Mouse (Mus musculus) R1 (cell line): Measurements from ENCODE around the gene Lcn5.
"Not testable (repeated sequence)": the region's sequence is repeated elsewhere in the genome, so short reads cannot be mapped to it uniquely, and the experiment has no call there.

ENCODE experiments used
- DNase-seq: peaks from one replicate; pipeline ENCODE4 v3.0.0-alpha.2; 2018; ENCODE audit warnings: low read depth, low spot score

Gene Lcn5

GRCm38 (mm10) chr2:25676486-25676885 is 18.7 kb downstream of the Lcn5 start, which contains the start of gene Lcn6:
Gene Lcn6, plus strand, starts transcription at chr2:25676786.
- no peak for DNase-seq

GRCm38 (mm10) chr2:25679559-25679958 is 21.8 kb downstream of the Lcn5 start:
- DNase-seq: no peak

- no peak for DNase-seq
Measured at GRCm38 (mm10) chr2:25682426-25682825, 24.7 kb downstream of the Lcn5 start, which contains the start of gene Lcn10. Gene Lcn10, plus strand, starts transcription at chr2:25682726.

- peak; percentile 68 for DNase-seq
Measured at GRCm38 (mm10) chr2:25686941-25687340, 29.2 kb downstream of the Lcn5 start.

GRCm38 (mm10) chr2:25694605-25695004 is 36.9 kb downstream of the Lcn5 start:
- DNase-seq: peak; percentile 89

GRCm38 (mm10) chr2:25696951-25697350 is 39.2 kb downstream of the Lcn5 start:
- no peak for DNase-seq

GRCm38 (mm10) chr2:25698696-25699095 is 40.9 kb downstream of the Lcn5 start:
- DNase-seq: no peak

GRCm38 (mm10) chr2:25699743-25700142 is 42.0 kb downstream of the Lcn5 start, which contains the start of gene Obp2a:
Gene Obp2a, plus strand, starts transcription at chr2:25700043.
- not testable (repeated sequence) for DNase-seq

- DNase-seq: no peak
Measured at GRCm38 (mm10) chr2:25701001-25701400, 43.2 kb downstream of the Lcn5 start.

GRCm38 (mm10) chr2:25703706-25704105 is 46.0 kb downstream of the Lcn5 start:
- no peak for DNase-seq

GRCm38 (mm10) chr2:25706643-25707481 is 49.1 kb downstream of the Lcn5 start, which contains the start of gene Bmyc:
Gene Bmyc, plus strand, starts transcription at chr2:25706739.
- DNase-seq: peak; percentile 89

- peak; percentile 37 for DNase-seq
Measured at GRCm38 (mm10) chr2:25708121-25708520, 50.4 kb downstream of the Lcn5 start.

- DNase-seq: not testable (repeated sequence)
Measured at GRCm38 (mm10) chr2:25709056-25709455, 51.3 kb downstream of the Lcn5 start.

GRCm38 (mm10) chr2:25709791-25710190 is 52.0 kb downstream of the Lcn5 start:
- DNase-seq: not testable (repeated sequence)
